Mouse (Mus musculus) brain, embryonic 14.5 days (tissue): ENCODE measurements around the gene Lrrc4.

Experiments
- CTCF ChIP-seq: fragments of 200-500 bp; IDR thresholded peaks from 2 replicates; pipeline ENCODE4 v1.5.1; 2012; ENCODE audit warnings: inconsistent platforms, mild to moderate bottlenecking, moderate library complexity, borderline replicate concordance; ENCODE audit not compliant: insufficient read depth, insufficient read length; ENCODE audit errors: extremely low read depth
- POLR2A ChIP-seq: fragments of 200-500 bp; IDR thresholded peaks from 2 replicates; pipeline ENCODE4 v1.6.1; 2012; ENCODE audit warnings: mild to moderate bottlenecking, inconsistent platforms, borderline replicate concordance; ENCODE audit not compliant: poor library complexity, insufficient read depth, insufficient read length, severe bottlenecking; ENCODE audit errors: extremely low read depth

DNA sequence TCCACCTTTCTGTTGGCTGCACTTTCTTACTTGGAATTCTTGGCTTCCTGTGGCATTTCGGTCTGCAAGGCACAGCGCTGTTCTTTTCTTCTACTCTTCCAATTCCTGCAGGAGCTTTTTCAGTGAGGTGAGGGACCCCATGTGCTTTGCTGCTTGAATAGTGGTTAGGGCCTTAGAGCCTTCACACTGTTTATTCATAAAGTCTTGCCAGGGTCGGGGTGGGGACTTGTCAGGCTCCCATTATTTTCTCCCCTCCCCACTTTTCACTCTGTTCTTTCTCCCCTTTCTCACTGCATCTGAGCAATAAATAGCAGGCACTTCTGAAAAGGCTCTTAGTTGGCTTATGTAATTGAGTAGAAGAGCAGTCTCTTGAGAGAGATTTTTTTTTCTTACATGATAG lies 213.2 kb downstream of the Lrrc4 start:
- no peak for TF ChIP-seq CTCF
- TF ChIP-seq POLR2A = no peak
